Mouse (Mus musculus) limb, embryonic 14.5 days (tissue): ENCODE results near the gene Smg9. TPM values are rescaled to one million over a fixed set of nuclear protein-coding genes. Genes with fewer than 3 reads are reported as not detected.

Source experiments
- ATAC-seq: fragments of 200-750 bp; cut with Nextera tagmentation; 2 replicates; pipeline ENCODE4 v1.8.0; 2017; ENCODE audit warnings: low read depth, moderate number of reproducible peaks, moderate TSS enrichment; ENCODE audit not compliant: low FRiP score
- DNase-seq: peaks from one replicate; pipeline ENCODE4 v3.0.0-alpha.2; 2015; ENCODE audit warnings: low spot score
- H3K27ac ChIP-seq: fragments of 300-500 bp; sonication (generic); replicated peaks from 2 replicates; pipeline ENCODE4 v1.5.1; 2014; ENCODE audit warnings: low read depth, mild to moderate bottlenecking, low read length, moderate library complexity, mixed read lengths
- H3K27me3 ChIP-seq: fragments of 300-500 bp; sonication (generic); 2 replicates; pipeline ENCODE4 v1.6.1; 2014; ENCODE audit warnings: low read length, mixed read lengths; ENCODE audit not compliant: control insufficient read depth, insufficient read depth
- H3K36me3 ChIP-seq: fragments of 300-500 bp; sonication (generic); 2 replicates; pipeline ENCODE4 v1.6.1; 2014; ENCODE audit warnings: mild to moderate bottlenecking, low read length, moderate library complexity, mixed read lengths; ENCODE audit not compliant: control insufficient read depth, insufficient read depth
- H3K4me1 ChIP-seq: fragments of 300-500 bp; sonication (generic); 2 replicates; pipeline ENCODE4 v1.6.1; 2014; ENCODE audit warnings: antibody characterized with exemption, low read length, mixed read lengths; ENCODE audit not compliant: control insufficient read depth, insufficient read depth
- H3K4me2 ChIP-seq: fragments of 300-500 bp; sonication (generic); replicated peaks from 2 replicates; pipeline ENCODE4 v1.6.1; 2014; ENCODE audit warnings: low read depth, mild to moderate bottlenecking, low read length, moderate library complexity; ENCODE audit not compliant: severe bottlenecking
- H3K4me3 ChIP-seq: fragments of 300-500 bp; sonication (generic); replicated peaks from 2 replicates; pipeline ENCODE4 v1.5.1; 2014; ENCODE audit warnings: low read length
- H3K9ac ChIP-seq: fragments of 300-500 bp; sonication (generic); 2 replicates; pipeline ENCODE4 v1.6.1; 2014; ENCODE audit warnings: mild to moderate bottlenecking, low read depth, low read length, moderate library complexity; ENCODE audit not compliant: severe bottlenecking
- H3K9me3 ChIP-seq: fragments of 300-500 bp; sonication (generic); 2 replicates; pipeline ENCODE4 v1.6.1; 2016; ENCODE audit warnings: low read length; ENCODE audit not compliant: control insufficient read depth
- POLR2A ChIP-seq: fragments of 200-500 bp; IDR thresholded peaks from 2 replicates; pipeline ENCODE4 v1.8.0; 2012; ENCODE audit warnings: inconsistent platforms, mild to moderate bottlenecking, moderate library complexity, borderline replicate concordance; ENCODE audit not compliant: insufficient read depth, insufficient read length; ENCODE audit errors: extremely low read depth
- WGBS: fragments of 180-500 bp; shearing (Covaris S2); extraction: QIAGEN DNeasy Blood & Tissue Kit; methylation state at CpG from one replicate; pipeline ENCODE4 v1.1.7; 2014; 5-methylcytosine and 5-hydroxymethylcytosine counted together
- polyA plus RNA-seq, 2 experiments: library from polyadenylated mRNA; depleted of rRNA in 1 of 2; stranded (reverse) in 1 of 2; unstranded in 1 of 2; fragments of >200 nt; fragmentation: Nextera tagmentation in 1 of 2; extraction: Ambion mirVana in 1 of 2; gene quantifications; 2 replicates each; pipeline versions ENCODE4 v1.2.1 to v1.2.3; 2012 to 2014

The Smg9 gene
- polyA plus RNA-seq, 2 experiments: 23.2 to 44.3 TPM

- Histone ChIP-seq H3K27ac (no peak overlapping the region), H3K36me3 (no peaks in the 10 kb centered on the region), H3K4me2 (no peak overlapping the region), H3K4me3 (no peak overlapping the region), H3K9ac (no peak overlapping the region), H3K4me1 (peaks cover 7% of the 10 kb centered on the region), H3K27me3 (no peaks in the 10 kb centered on the region), H3K9me3 (no peaks in the 10 kb centered on the region)
- DNase-seq (no peak), ATAC-seq (no peak)
- no peak for TF ChIP-seq POLR2A
- 59% methylated on average over 4 of the region's 4 CpGs for WGBS
Observed at GRCm38 (mm10) chr7:24368226-24368625, 31.2 kb upstream of the Smg9 start.

- 84% methylated on average over 7 of the region's 7 CpGs for WGBS
- no peaks in the 10 kb centered on the region for H3K27me3 ChIP-seq
- no peak overlapping the region for H3K4me3 ChIP-seq
- H3K36me3 ChIP-seq: no peaks in the 10 kb centered on the region
- peaks cover 14% of the 10 kb centered on the region for H3K4me1 ChIP-seq
- H3K9ac ChIP-seq: no peak overlapping the region
- no peaks in the 10 kb centered on the region for H3K9me3 ChIP-seq
- no peak for TF ChIP-seq POLR2A
- no peak overlapping the region for H3K27ac ChIP-seq
- DNase-seq (no peak), ATAC-seq (no peak)
- H3K4me2 ChIP-seq: no peak overlapping the region
Observed at GRCm38 (mm10) chr7:24368946-24369345, 30.5 kb upstream of the Smg9 start.

- Histone ChIP-seq H3K27me3 (no peaks in the 10 kb centered on the region), H3K27ac (no peak within 1 kb of the TSS), H3K9me3 (no peaks in the 10 kb centered on the region), H3K36me3 (no peaks in the 10 kb centered on the region), H3K4me1 (peaks cover 16% of the 10 kb centered on the region), H3K4me3 (no peak within 1 kb of the TSS), H3K4me2 (no peak within 1 kb of the TSS), H3K9ac (peak within 1 kb of the TSS; percentile 34; the same call in 1 of the 2 replicates)
- ATAC-seq (no peak; the same call in 1 of the 2 replicates), DNase-seq (no peak)
- 36% methylated on average over 23 of the region's 23 CpGs for WGBS
- no peak for TF ChIP-seq POLR2A
Observed at GRCm38 (mm10) chr7:24369731-24370541, 29.5 kb upstream of the Smg9 start, which contains the start of gene Kcnn4. Gene Kcnn4, plus strand, starts transcription at chr7:24370263.

- no peak overlapping the region for H3K4me2 ChIP-seq
- no peak for TF ChIP-seq POLR2A
- no peaks in the 10 kb centered on the region for H3K36me3 ChIP-seq
- no peak overlapping the region for H3K27ac ChIP-seq
- H3K4me1 ChIP-seq: peaks cover 16% of the 10 kb centered on the region
- ATAC-seq (no peak), DNase-seq (no peak)
- H3K9ac ChIP-seq: no peak overlapping the region
- no peaks in the 10 kb centered on the region for H3K27me3 ChIP-seq
- H3K4me3 ChIP-seq: no peak overlapping the region
- H3K9me3 ChIP-seq: no peaks in the 10 kb centered on the region
- WGBS: 80% methylated on average over 7 of the region's 7 CpGs
Observed at GRCm38 (mm10) chr7:24371012-24371808, 28.2 kb upstream of the Smg9 start.

- TF ChIP-seq POLR2A: no peak
- H3K36me3 ChIP-seq: no peaks in the 10 kb centered on the region
- no peaks in the 10 kb centered on the region for H3K9me3 ChIP-seq
- 67% methylated on average over 3 of the region's 3 CpGs for WGBS
- H3K4me1 ChIP-seq: peaks cover 16% of the 10 kb centered on the region
- no peak for ATAC-seq
- DNase-seq: no peak
- no peaks in the 10 kb centered on the region for H3K27me3 ChIP-seq
- H3K9ac ChIP-seq: no peak overlapping the region
- no peak overlapping the region for H3K27ac ChIP-seq
- no peak overlapping the region for H3K4me3 ChIP-seq
- H3K4me2 ChIP-seq: no peak overlapping the region
Observed at GRCm38 (mm10) chr7:24371809-24372145, 27.6 kb upstream of the Smg9 start.
